Mouse (Mus musculus): ENCODE measurements around the gene Gm20388. TPM values are rescaled to one million over a fixed set of nuclear protein-coding genes. Genes with fewer than 3 reads are reported as not detected.

Gm20388 gene
- total RNA-seq, 1 experiment from 2014 or later, result 18.4 TPM

DNA sequence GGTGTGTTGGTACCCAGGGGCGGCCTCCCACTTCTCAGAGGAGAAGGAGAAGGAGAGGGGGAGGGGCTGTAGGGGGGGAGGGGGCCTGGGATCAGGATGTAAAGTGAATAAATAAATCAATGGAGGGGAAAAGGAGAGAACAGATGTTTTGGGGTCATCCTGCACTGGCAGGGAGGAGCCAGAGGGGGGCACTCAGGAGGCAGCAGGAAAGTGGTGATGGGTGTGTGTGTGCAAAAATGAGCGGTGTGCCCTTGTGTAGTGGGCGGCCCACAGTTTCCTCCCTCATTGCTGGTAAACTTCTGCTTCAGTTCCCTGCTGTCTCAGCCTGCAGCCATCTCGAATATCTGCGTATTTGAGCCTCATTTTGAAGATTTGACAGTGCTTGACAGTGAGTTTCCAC is 2224.9 kb downstream of the Gm20388 start:
- ATAC-seq (replicated peaks in 1 of 2; ENCODE audit: insufficient read depth in 1 of 2, low FRiP score in 2 of 2, low TSS enrichment in 1 of 2, low read depth in 1 of 2, poor library complexity in 2 of 2, severe bottlenecking in 2 of 2), result peak; percentile 52 to 75; a peak in 3 of 4 replicates

DNA sequence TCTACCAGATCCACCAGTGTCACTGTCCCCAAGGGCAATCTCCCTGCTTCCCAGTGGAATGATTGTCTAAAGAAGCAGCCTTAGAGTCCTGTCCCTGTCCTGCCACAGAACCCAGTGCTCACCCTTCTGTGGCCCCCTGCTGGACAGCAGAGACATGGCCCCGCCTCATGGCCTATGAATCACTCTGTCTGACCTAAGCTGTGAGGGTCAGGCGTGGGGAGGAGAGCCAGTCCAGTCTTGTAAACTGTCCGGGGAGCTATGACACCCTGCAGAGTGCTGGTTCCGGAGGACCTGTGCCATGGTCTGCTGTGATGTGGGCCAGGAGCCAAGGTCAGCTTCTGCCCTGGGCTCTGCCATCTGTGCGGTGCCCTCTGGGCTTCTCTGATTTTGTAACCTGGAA is 2229.1 kb downstream of the Gm20388 start:
- ATAC-seq (replicated peaks in 1 of 2; ENCODE audit: insufficient read depth in 1 of 2, low FRiP score in 2 of 2, low TSS enrichment in 1 of 2, low read depth in 1 of 2, poor library complexity in 2 of 2, severe bottlenecking in 2 of 2), result peak; percentile 73 to 77

DNA sequence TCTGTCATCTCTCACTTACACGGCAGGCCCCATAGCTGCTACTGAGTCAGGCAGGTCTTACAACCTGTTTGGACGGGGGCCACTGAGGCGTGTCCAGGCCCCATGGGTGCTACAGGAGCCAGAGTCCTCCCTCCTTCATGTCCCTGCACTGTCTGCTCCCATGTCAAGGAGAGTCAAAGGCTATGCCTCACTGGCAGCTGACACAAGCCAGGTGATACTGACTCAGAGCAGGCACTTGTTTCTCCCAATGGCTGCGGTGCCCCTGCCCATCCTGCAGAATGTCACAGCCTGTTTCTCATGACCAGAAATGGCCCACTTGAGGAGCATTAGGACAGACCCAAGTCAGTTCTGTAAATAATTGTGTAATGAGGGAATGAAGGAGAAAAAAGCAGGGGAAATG is 2229.8 kb downstream of the Gm20388 start:
- no peak for ATAC-seq (replicated peaks in 1 of 2; ENCODE audit: insufficient read depth in 1 of 2, low FRiP score in 2 of 2, low TSS enrichment in 1 of 2, low read depth in 1 of 2, poor library complexity in 2 of 2, severe bottlenecking in 2 of 2)

DNA sequence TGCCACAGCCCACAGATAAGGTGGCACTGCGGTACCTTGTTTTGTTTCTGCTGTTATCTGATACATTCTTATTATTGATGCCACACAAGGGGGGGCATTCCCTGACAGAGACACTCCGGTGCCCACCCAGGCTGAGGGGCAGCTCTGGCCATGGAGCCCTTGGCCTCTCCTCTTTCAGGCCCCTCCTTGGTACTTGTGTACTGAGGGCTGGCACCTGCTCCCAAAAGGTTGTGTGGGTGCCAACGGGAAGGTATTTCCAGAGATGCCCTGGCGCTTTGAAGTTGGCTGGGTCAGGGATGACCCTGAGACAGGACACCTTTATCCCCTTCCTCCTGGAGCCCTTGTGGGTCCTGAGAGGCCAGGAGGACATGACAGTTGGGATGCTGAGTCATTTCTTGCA is 2231.8 kb downstream of the Gm20388 start:
- ATAC-seq (replicated peaks in 1 of 2; ENCODE audit: insufficient read depth in 1 of 2, low FRiP score in 2 of 2, low TSS enrichment in 1 of 2, low read depth in 1 of 2, poor library complexity in 2 of 2, severe bottlenecking in 2 of 2), result no peak

DNA sequence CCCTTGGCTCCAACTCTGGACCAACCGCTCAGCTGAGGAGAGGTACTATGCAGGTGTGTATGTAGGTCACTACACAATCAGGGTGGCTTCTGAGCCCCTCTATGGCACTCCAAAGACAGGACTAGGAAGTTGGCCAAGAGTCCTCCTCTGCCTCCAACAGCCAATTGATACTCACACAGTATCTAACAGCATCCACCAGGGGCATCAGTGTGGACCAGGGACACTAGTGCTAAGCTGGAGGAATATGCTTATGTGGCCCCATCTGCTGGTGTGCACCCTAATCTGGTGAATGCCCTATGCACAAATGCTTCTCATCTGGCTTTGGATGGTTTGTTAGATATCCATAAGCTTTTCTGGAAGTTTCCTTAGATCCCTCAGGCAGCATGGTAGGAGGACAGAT is 2232.6 kb downstream of the Gm20388 start:
- ATAC-seq (replicated peaks in 1 of 2; ENCODE audit: insufficient read depth in 1 of 2, low FRiP score in 2 of 2, low TSS enrichment in 1 of 2, low read depth in 1 of 2, poor library complexity in 2 of 2, severe bottlenecking in 2 of 2), result 0 out of 4 replicates have a peak, but pooled peaks of 1 of the 2 experiments have one; percentile 53

DNA sequence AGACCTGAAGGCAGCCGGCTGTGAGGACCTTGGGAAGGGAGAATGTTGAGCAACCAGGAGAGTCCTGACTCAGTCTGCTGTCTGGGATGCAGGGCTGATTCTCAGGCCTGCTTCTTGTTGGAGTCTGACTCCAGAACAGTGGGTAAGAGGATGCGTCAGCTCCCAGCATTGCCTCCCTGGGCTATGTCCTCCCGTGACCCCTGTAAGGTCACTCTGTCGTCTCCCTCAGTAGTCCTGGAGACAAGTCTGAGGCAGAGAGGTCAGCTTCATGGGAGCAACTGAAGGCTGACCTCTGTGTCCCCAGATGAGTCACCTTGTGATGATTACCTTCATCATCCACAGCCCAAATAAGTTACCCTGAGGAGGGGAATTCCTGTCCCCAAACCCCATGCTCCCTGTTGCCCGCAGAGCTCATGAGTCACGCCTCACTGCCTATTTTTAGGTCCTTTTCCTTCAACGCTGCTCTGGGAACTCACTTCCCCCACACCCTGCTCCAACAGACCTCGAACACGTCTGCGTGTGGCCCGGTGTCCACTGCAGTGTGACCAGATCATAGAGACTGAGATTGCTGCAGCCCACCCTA is 2234.2 kb downstream of the Gm20388 start:
- ATAC-seq (replicated peaks in 1 of 2; ENCODE audit: insufficient read depth in 1 of 2, low FRiP score in 2 of 2, low TSS enrichment in 1 of 2, low read depth in 1 of 2, poor library complexity in 2 of 2, severe bottlenecking in 2 of 2), result no peak

DNA sequence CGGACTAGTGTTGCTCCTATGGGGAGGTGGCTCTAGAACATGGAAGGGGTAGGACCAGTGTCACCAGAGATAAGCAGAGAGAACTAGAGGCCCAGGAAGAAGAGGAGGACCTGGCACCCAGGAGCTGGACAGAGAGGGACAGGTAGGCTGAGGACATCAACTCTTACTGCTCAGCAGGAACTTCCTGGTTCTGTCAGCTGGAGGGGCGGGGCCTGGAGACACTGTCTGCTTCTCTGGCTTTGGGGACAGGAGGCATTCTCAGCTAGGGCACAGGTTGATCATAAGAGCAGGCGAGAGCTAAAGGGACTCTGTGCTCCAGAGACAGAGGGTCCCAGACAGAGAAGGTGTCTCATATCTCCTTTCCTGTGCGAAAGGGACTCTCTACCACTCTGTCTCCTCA is 2238.4 kb downstream of the Gm20388 start:
- ATAC-seq (replicated peaks in 1 of 2; ENCODE audit: insufficient read depth in 1 of 2, low FRiP score in 2 of 2, low TSS enrichment in 1 of 2, low read depth in 1 of 2, poor library complexity in 2 of 2, severe bottlenecking in 2 of 2), result no peak

DNA sequence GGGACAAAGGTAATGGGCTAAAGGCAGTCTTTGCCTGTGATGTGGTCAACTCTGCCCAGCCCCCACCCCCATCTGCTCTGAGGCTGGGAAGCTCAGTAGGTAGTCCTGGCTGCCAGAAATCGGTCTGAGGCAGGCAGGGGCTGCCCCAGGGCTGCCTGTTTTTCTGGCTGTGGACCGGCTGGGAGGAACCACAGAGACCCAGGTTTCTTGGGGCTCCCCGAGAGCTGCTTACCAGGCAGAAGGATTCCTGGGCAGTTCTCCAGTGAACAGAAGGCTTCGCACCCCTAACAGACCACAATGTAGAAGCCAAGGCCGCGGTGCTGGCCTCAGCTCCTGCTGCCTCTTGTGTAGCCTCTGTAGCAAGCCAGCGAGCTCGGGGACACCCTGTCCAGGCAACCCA is 2239.0 kb downstream of the Gm20388 start:
- no peak for ATAC-seq (replicated peaks in 1 of 2; ENCODE audit: insufficient read depth in 1 of 2, low FRiP score in 2 of 2, low TSS enrichment in 1 of 2, low read depth in 1 of 2, poor library complexity in 2 of 2, severe bottlenecking in 2 of 2)

DNA sequence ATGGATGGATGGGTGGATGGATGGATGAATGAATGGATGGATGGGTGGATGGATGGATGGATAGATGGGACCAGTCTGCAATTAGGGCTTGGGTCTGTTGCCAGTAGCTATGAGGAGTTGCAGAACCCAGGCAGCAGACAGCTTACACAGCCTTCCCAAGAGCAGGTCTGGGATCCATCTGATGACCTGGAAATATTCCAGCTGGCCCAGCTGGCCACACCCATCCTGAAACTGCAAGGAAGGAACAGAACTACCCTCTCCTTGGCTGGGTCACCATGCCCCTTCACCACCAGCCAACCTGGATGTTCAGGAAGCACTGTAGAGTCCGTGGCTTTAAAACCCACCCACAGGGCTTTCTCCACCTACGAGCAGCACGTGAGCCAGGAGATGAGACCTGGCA is 2240.9 kb downstream of the Gm20388 start:
- no peak for ATAC-seq (replicated peaks in 1 of 2; ENCODE audit: insufficient read depth in 1 of 2, low FRiP score in 2 of 2, low TSS enrichment in 1 of 2, low read depth in 1 of 2, poor library complexity in 2 of 2, severe bottlenecking in 2 of 2)

DNA sequence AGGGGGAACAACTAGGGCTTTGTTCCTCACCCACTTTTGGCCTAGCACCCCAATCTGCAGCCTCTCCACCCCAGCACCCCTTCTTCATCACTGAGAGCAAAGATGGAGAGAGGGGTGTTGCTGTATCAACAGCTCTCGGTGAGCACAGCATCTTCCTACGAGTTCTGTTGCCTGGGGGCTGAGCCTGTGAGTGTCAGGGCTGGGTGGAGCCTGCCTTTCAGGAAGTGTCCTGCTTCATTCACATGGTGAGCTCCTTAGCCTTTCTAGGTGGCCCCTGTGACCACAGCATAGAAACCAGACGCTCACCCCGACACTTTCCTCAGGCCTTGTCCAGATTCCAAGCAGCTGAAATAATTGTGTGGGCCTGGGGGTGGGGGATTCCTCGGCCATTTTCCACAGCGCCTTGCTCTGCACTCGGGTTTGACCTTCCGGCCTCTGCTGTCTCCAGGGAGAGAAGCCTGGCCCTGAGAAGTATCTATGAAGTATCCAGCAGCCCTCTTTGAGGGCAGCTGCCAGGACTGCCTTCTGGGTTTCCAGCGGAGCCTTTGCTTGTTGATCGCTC is 2244.5 kb downstream of the Gm20388 start:
- no peak for ATAC-seq (replicated peaks in 1 of 2; ENCODE audit: insufficient read depth in 1 of 2, low FRiP score in 2 of 2, low TSS enrichment in 1 of 2, low read depth in 1 of 2, poor library complexity in 2 of 2, severe bottlenecking in 2 of 2)

DNA sequence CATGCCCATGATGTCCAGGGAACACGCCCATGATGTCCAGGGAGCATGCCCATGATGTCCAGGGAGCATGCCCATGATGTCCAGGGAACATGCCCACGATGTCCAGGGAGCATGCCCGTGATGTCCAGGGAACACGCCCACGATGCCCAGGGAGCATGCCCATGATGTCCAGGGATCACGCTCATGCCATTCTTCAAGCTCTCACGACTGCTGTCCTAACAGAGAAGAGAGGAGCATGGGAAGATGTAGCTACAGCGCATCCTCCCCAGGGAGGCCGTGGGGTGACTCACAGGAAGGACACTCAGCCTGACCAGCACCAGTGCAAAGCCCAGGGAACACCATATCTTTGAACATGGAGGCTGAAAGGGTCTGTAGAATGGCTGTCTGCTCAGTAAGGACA is 2245.3 kb downstream of the Gm20388 start:
- ATAC-seq (replicated peaks in 1 of 2; ENCODE audit: insufficient read depth in 1 of 2, low FRiP score in 2 of 2, low TSS enrichment in 1 of 2, low read depth in 1 of 2, poor library complexity in 2 of 2, severe bottlenecking in 2 of 2), result no peak

DNA sequence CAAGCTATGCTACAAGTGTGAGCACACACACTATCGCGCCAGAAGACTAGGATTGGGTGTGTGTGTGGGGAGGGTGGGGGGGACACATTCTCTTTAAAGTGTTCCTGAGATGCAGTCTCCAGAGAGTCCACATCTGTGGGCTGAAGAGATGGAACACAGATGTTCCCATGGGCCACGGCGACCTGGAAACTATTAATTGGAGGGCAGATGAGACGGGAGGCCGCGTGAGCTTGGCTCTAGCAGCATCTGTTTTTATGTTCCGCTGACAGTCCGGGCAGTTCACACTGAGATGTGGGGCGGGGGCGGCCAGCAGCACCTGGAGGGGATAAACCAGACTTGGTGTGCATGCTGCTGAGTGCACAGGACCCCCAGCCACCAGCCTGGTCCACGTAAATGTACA is 2247.0 kb downstream of the Gm20388 start:
- no peak for ATAC-seq (replicated peaks in 1 of 2; ENCODE audit: insufficient read depth in 1 of 2, low FRiP score in 2 of 2, low TSS enrichment in 1 of 2, low read depth in 1 of 2, poor library complexity in 2 of 2, severe bottlenecking in 2 of 2)

DNA sequence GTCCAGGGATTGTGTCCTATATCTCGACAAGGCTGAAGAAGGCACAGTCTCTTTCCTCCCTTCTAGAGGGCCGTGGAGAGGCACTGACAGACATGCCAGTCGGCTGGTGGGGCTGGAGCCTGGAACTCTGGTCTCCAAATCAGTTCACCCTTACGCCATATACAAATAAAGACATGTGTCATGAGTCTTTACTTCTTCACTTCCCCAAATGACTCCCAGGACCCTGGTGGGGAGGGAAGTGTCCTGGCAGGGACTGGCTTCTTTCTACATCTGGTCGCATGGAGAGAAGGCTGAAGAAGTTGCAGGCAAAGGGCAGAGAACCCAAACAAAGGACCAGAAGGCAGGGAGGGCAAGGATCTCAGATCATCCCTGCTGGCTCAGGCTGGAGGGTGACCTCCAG is 2249.5 kb downstream of the Gm20388 start:
- ATAC-seq (replicated peaks in 1 of 2; ENCODE audit: insufficient read depth in 1 of 2, low FRiP score in 2 of 2, low TSS enrichment in 1 of 2, low read depth in 1 of 2, poor library complexity in 2 of 2, severe bottlenecking in 2 of 2), result no peak

DNA sequence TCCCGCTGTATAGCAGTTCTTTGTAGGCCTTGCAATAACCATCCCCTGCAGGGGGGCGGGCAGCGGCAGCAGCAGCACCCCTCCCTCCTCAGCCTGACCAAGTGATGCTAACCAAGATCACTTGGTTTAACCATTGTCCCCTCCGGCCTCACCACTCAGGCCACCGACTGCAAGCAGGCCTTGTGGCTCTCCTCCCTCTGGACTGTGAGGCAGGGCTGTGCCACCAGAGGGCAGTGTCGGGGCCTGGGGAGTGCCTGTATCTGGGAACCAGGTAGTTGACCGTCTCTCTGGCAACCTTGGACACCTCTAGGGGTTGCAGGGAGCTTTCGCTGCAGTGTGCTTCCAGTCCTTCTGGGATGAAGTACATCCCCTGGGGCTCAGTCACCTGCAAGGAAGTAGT is 2252.4 kb downstream of the Gm20388 start:
- peak; percentile 67 to 84; a peak in 2 of 4 replicates for ATAC-seq (replicated peaks in 1 of 2; ENCODE audit: insufficient read depth in 1 of 2, low FRiP score in 2 of 2, low TSS enrichment in 1 of 2, low read depth in 1 of 2, poor library complexity in 2 of 2, severe bottlenecking in 2 of 2)

DNA sequence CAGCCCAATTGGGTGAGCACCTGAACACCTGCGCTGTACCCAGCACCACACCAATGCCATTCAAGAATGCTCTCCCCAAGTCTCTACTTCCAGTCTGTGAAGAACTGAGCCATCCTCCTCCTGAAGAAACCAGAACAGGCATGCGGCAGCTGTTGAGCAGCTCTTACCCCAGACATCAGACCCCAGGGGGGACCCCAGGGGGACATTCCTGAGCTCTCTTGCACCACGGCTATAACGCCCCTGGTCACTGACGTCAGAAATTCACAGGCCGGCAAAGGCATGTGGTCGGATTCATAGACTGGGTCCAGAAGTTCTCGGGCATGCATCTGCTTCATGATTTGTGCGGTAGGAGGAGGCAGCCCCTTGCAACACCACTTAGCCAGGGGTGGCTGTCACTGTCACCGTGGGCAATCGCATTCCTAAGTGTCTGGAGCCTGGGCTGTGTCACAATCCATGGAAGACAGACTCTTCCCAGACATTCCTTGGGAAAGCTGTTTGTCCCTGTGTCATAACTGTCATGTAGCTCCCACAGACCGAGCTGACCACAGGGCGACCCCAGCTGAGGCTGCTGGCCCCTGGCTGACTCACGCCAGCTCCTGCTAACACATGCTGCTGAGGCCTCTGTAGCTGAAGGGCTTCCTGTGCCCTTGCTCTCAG is 2256.7 kb downstream of the Gm20388 start:
- ATAC-seq (replicated peaks in 1 of 2; ENCODE audit: insufficient read depth in 1 of 2, low FRiP score in 2 of 2, low TSS enrichment in 1 of 2, low read depth in 1 of 2, poor library complexity in 2 of 2, severe bottlenecking in 2 of 2), result no peak

DNA sequence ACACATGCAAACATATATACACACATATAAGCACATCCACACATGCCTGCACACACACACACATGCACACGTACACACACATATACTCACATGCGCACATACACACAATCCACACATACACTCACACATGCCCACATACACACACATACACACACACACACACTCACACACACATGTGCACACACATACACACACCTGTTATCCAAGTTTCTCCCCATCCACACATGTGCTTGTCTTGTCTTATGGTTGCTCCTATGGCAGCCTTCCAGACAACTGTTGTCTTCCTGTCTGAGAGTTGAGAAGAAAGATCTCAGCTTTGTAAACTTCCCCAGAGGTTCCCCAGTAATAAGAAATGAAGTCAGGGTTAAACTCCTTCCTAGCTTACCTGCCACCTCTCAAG is 2258.8 kb downstream of the Gm20388 start:
- no peak for ATAC-seq (replicated peaks in 1 of 2; ENCODE audit: insufficient read depth in 1 of 2, low FRiP score in 2 of 2, low TSS enrichment in 1 of 2, low read depth in 1 of 2, poor library complexity in 2 of 2, severe bottlenecking in 2 of 2)

DNA sequence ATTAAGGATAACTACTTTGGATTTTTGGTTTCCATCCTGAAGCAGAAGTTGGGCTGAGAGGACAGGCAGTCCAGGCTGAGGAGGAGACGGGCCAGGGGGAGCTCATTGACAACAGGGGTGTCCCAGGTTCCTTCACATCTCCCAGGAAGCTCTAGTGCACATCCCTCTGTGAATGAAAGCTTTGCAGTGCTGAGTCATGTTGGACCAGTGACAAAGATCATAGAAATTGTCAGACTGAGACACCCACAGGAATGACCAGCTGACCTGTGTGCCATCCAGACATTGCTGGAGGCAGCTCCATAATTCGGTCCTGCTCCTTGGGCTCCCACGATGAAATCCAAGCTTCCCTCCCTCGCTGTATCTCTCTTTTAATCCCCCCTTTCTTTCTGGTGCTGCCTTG is 2261.2 kb downstream of the Gm20388 start:
- no peak for ATAC-seq (replicated peaks in 1 of 2; ENCODE audit: insufficient read depth in 1 of 2, low FRiP score in 2 of 2, low TSS enrichment in 1 of 2, low read depth in 1 of 2, poor library complexity in 2 of 2, severe bottlenecking in 2 of 2)

DNA sequence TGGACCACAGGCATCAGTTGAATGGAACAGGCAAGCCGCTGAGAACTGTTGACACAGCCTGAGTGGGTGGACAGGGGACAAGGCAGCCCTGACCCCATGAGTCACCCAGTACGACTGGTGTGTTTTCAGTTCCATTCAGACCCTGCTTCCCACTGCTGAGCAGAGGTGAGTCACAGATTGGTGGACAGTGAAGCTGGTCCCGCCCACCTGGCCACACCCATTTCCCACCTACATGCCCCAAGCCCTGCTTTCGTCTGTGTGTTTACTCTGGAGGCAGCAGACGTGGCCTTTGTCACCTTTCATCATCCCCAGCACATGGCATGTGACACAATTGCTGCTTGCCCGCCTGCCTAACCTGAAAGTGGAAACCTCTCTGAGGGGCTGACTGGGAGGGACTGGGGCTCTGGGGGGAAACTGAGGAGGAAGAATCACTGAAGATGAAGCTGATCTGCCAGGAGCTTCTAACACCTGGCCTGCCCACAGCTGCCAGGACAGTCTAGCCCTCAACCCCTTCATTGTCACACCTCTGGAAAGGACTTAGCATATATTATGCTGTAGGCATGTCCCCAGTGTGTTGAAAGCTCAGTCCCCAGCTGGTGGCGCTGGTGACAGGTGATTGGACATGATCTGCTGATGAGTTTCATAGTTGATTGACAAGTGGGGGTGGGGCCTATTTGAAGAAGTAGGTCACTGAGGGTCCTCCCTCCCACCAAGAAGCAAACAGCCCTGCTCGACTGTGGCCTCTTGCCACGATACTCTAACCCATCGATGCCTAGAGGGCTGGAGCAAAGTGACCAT is 2263.7 kb downstream of the Gm20388 start:
- ATAC-seq (replicated peaks in 1 of 2; ENCODE audit: insufficient read depth in 1 of 2, low FRiP score in 2 of 2, low TSS enrichment in 1 of 2, low read depth in 1 of 2, poor library complexity in 2 of 2, severe bottlenecking in 2 of 2), result no peak
